Mouse (Mus musculus): ENCODE data around the gene Nt5c. TPM values are rescaled to one million over a fixed set of nuclear protein-coding genes. Genes with fewer than 3 reads are reported as not detected.
A peak's percentile ranks its signal among the peaks of the same experiment; 100 is the strongest.
"Not testable (repeated sequence)": the region's sequence is repeated elsewhere in the genome, so short reads cannot be mapped to it uniquely, and the experiment has no call there.

Gene Nt5c
- total and polyA plus RNA-seq, 3 experiments: 99.3 to 102 TPM; not detected in 1

DNA sequence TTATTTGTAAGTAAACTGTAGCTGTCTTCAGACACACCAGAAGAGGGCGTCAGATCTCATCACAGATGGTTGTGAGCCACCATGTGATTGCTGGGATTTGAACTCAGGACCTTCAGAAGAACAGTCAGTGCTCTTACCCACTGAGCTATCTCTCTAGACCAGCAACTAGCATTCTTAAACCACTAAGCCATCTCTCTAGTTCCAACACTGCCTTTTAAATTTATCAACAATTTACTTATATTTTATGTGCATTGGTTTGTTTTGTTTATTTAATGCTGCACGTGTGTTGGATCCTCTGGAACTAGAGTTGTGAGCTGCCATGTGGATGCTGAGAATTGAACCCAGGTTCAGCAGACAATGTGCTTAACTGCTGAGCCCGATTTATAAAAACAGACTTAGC lies 34.8 kb upstream of the Nt5c start:
- H3K36me3 ChIP-seq (ENCODE audit: control insufficient read depth in 1 of 2, insufficient read depth in 2 of 2, low read length in 2 of 2): peaks cover 17 to 50% of the 10 kb centered on the region in 2 experiments
- not testable (repeated sequence) for H3K9ac ChIP-seq (ENCODE audit: control insufficient read depth, low read depth, low read length, poor library complexity, severe bottlenecking); H3K9me3 ChIP-seq (replicated peaks; ENCODE audit: insufficient read depth, low read length); H3K79me2 ChIP-seq (ENCODE audit: control insufficient read depth, insufficient read depth, low read length, poor library complexity); DNase-seq (ENCODE audit: low read depth, low spot score); H3K4me3 ChIP-seq (ENCODE audit: control insufficient read depth in 1 of 2, insufficient read depth in 1 of 2, low read depth in 2 of 2, low read length in 2 of 2); H3K4me1 ChIP-seq (ENCODE audit: control insufficient read depth in 1 of 2, insufficient read depth in 2 of 2, low read length in 2 of 2); H3K27ac ChIP-seq (ENCODE audit: control insufficient read depth, low read depth, low read length); H3K27me3 ChIP-seq (ENCODE audit: control insufficient read depth in 1 of 2, insufficient read depth in 2 of 2, low read length in 2 of 2)
- TF ChIP-seq TBP (IDR thresholded peaks at IDR 0.05; ENCODE audit: low read depth, low read length): peak; percentile 77

DNA sequence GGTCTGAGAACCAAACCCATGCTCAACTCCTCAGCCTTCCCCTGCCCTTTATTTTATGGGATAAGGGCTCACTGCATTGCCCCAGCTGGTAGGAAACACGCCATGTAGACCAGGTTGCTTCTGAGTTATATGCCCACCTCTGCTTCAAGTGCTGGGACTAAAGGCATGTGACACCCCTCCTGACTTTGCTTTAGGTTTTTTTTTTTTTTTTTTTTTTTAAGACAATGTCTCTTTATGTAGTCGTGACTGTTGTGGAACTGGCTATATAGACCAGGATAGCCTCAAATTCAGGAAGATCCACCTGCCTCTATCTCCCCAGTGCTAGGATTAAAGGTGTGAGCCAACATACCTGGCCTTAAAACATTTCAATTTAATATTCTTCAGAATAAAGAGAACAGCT lies 31.0 kb upstream of the Nt5c start:
- peaks cover 12 to 34% of the 10 kb centered on the region in 2 experiments for H3K36me3 ChIP-seq (ENCODE audit: control insufficient read depth in 1 of 2, insufficient read depth in 2 of 2, low read length in 2 of 2)
- TF ChIP-seq ZNF384 (IDR thresholded peaks at IDR 0.05; ENCODE audit: low read depth, low read length) (peak; percentile 62), MAX (IDR thresholded peaks at IDR 0.05; ENCODE audit: low read length) (no peak)
- no peak overlapping the region for H3K4me3 ChIP-seq (ENCODE audit: control insufficient read depth in 1 of 2, insufficient read depth in 1 of 2, low read depth in 2 of 2, low read length in 2 of 2)
- no peaks in the 10 kb centered on the region for H3K9me3 ChIP-seq (replicated peaks; ENCODE audit: insufficient read depth, low read length)
- H3K27ac ChIP-seq (ENCODE audit: control insufficient read depth, low read depth, low read length): no peak overlapping the region
- no peaks in the 10 kb centered on the region; the same call in none of the 2 replicates for H3K79me2 ChIP-seq (ENCODE audit: control insufficient read depth, insufficient read depth, low read length, poor library complexity)
- no peaks in the 10 kb centered on the region for H3K27me3 ChIP-seq (ENCODE audit: control insufficient read depth in 1 of 2, insufficient read depth in 2 of 2, low read length in 2 of 2)
- H3K9ac ChIP-seq (ENCODE audit: control insufficient read depth, low read depth, low read length, poor library complexity, severe bottlenecking): no peak overlapping the region
- DNase-seq (ENCODE audit: low read depth, low spot score): no peak
- 0 out of 4 replicates have a peak, but pooled peaks cover 0 to 3% of the 10 kb centered on the region in 2 experiments for H3K4me1 ChIP-seq (ENCODE audit: control insufficient read depth in 1 of 2, insufficient read depth in 2 of 2, low read length in 2 of 2)

DNA sequence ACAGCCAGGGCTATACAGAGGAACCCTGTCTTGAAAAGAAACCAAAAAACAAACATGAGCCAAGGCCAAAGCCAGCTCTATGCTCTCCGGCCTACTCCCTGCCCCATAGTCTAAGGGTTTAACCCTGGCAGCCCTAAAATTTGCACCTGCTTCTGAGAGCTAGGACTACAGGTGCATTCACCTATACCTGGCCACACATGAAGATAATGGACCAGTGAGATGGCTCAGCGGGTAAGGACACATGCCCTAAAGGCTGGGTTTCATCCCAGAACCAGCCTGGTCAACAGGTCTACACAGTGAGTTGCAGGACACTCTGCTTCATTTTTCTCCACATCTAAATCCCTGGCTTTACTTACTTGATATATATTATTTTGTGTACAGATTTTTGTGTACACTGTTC lies 30.6 kb upstream of the Nt5c start:
- Histone ChIP-seq H3K27me3 (ENCODE audit: control insufficient read depth in 1 of 2, insufficient read depth in 2 of 2, low read length in 2 of 2) (no peaks in the 10 kb centered on the region), H3K27ac (ENCODE audit: control insufficient read depth, low read depth, low read length) (no peak overlapping the region), H3K9me3 (replicated peaks; ENCODE audit: insufficient read depth, low read length) (no peaks in the 10 kb centered on the region), H3K9ac (ENCODE audit: control insufficient read depth, low read depth, low read length, poor library complexity, severe bottlenecking) (no peak overlapping the region), H3K4me1 (ENCODE audit: control insufficient read depth in 1 of 2, insufficient read depth in 2 of 2, low read length in 2 of 2) (0 out of 4 replicates have a peak, but pooled peaks cover 0 to 3% of the 10 kb centered on the region in 2 experiments), H3K4me3 (ENCODE audit: control insufficient read depth in 1 of 2, insufficient read depth in 1 of 2, low read depth in 2 of 2, low read length in 2 of 2) (no peak overlapping the region), H3K79me2 (ENCODE audit: control insufficient read depth, insufficient read depth, low read length, poor library complexity) (no peaks in the 10 kb centered on the region; the same call in none of the 2 replicates), H3K36me3 (ENCODE audit: control insufficient read depth in 1 of 2, insufficient read depth in 2 of 2, low read length in 2 of 2) (peaks cover 11 to 29% of the 10 kb centered on the region in 2 experiments)
- TF ChIP-seq ZMIZ1 (IDR thresholded peaks at IDR 0.05; ENCODE audit: low read depth, low read length) (peak; percentile 29), POLR2A (IDR thresholded peaks at IDR 0.05; ENCODE audit: control insufficient read depth in 1 of 2, insufficient read depth in 1 of 2, low read depth in 1 of 2, low read length in 2 of 2, poor library complexity in 1 of 2) (peak in 1 of 2 experiments; percentile 63; a peak in 3 of 4 replicates), NELFE (IDR thresholded peaks at IDR 0.05; ENCODE audit: low read depth, low read length) (no peak)
- no peak for DNase-seq (ENCODE audit: low read depth, low spot score)

DNA sequence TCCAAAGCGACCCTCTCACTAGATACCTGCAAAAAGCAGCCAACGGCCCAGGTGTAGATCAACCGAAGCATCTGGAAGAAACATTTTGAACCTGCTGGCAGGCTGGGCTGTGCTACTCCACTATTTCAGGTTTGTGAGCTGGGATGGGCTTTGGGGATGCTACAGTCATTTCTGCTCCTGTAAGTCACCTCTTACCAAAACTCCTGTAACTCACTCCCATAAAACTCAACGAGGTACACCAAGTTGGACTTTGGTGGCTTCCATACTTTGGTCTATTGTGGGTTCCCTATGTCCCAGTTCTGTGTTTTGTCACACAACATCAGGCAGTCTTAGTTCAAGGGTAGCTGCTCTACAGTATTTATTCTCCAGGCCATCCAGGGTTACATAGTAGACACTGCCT lies 29.4 kb upstream of the Nt5c start:
- no peak overlapping the region for H3K9ac ChIP-seq (ENCODE audit: control insufficient read depth, low read depth, low read length, poor library complexity, severe bottlenecking)
- H3K36me3 ChIP-seq (ENCODE audit: control insufficient read depth in 1 of 2, insufficient read depth in 2 of 2, low read length in 2 of 2): peaks cover 7 to 20% of the 10 kb centered on the region in 2 experiments; a peak in 3 of 4 replicates
- H3K27me3 ChIP-seq (ENCODE audit: control insufficient read depth in 1 of 2, insufficient read depth in 2 of 2, low read length in 2 of 2): no peaks in the 10 kb centered on the region
- H3K4me3 ChIP-seq (ENCODE audit: control insufficient read depth in 1 of 2, insufficient read depth in 1 of 2, low read depth in 2 of 2, low read length in 2 of 2): no peak overlapping the region
- no peaks in the 10 kb centered on the region; the same call in 1 of the 2 replicates for H3K79me2 ChIP-seq (ENCODE audit: control insufficient read depth, insufficient read depth, low read length, poor library complexity)
- no peaks in the 10 kb centered on the region for H3K9me3 ChIP-seq (replicated peaks; ENCODE audit: insufficient read depth, low read length)
- TF ChIP-seq E2F4 (IDR thresholded peaks at IDR 0.05; ENCODE audit: borderline replicate concordance, low read depth, low read length): no peak
- no peak for TF ChIP-seq ZKSCAN1 (IDR thresholded peaks at IDR 0.05; ENCODE audit: low read depth, low read length)
- 0 out of 2 replicates have a peak, but pooled peaks have one; percentile 21 for TF ChIP-seq POLR2AphosphoS2 (IDR thresholded peaks at IDR 0.05; ENCODE audit: low read length)
- no peak for DNase-seq (ENCODE audit: low read depth, low spot score)
- no peak overlapping the region for H3K27ac ChIP-seq (ENCODE audit: control insufficient read depth, low read depth, low read length)
- H3K4me1 ChIP-seq (ENCODE audit: control insufficient read depth in 1 of 2, insufficient read depth in 2 of 2, low read length in 2 of 2): 0 out of 4 replicates have a peak, but pooled peaks cover 0 to 3% of the 10 kb centered on the region in 2 experiments

All from MEL (cell line).